Mouse (Mus musculus) embryonic fibroblast, embryonic 13.5 days (primary cell): ENCODE results near the gene Osbp.

Experiments
- CTCF ChIP-seq: IDR thresholded peaks from 2 replicates; pipeline ENCODE4 v1.5.1; 2011; ENCODE audit warnings: mild to moderate bottlenecking, control low read depth, low read length, moderate library complexity, borderline replicate concordance; ENCODE audit not compliant: insufficient read depth
- POLR2A ChIP-seq: IDR thresholded peaks from 2 replicates; pipeline ENCODE4 v1.6.1; 2011; ENCODE audit warnings: low read depth, mild to moderate bottlenecking, control low read depth, low read length, moderate library complexity

GRCm38 (mm10) chr19:11977363-11977762 lies 11.6 kb downstream of the Osbp start:
- TF ChIP-seq POLR2A (no peak), CTCF (no peak)
